Mouse (Mus musculus): ENCODE results near the gene Ern1. TPM values are rescaled to one million over a fixed set of nuclear protein-coding genes. Genes with fewer than 3 reads are reported as not detected.
"Not testable (repeated sequence)": the region's sequence is repeated elsewhere in the genome, so short reads cannot be mapped to it uniquely, and the experiment has no call there.

Ern1 gene
- total RNA-seq, 2 experiments from 2014 or later: 11.1 to 25.6 TPM

- ATAC-seq (replicated peaks; ENCODE audit: low FRiP score, poor library complexity, severe bottlenecking): no peak
These were observed 29.1 kb downstream of the Ern1 start for GRCm38 (mm10) chr11:106458540-106458939.

- no peak for ATAC-seq (replicated peaks; ENCODE audit: low FRiP score, poor library complexity, severe bottlenecking)
These were observed 44.0 kb downstream of the Ern1 start for GRCm38 (mm10) chr11:106443646-106444045.

- ATAC-seq (replicated peaks; ENCODE audit: low FRiP score, poor library complexity, severe bottlenecking): not testable (repeated sequence)
These were observed 45.1 kb downstream of the Ern1 start for GRCm38 (mm10) chr11:106442564-106442963.

GRCm38 (mm10) chr11:106440318-106440717 lies 47.3 kb downstream of the Ern1 start:
- no peak for ATAC-seq (replicated peaks; ENCODE audit: low FRiP score, poor library complexity, severe bottlenecking)

- no peak for ATAC-seq (replicated peaks; ENCODE audit: low FRiP score, poor library complexity, severe bottlenecking)
These were observed 48.3 kb downstream of the Ern1 start for GRCm38 (mm10) chr11:106439355-106439754.

GRCm38 (mm10) chr11:106438524-106439177 lies 49.0 kb downstream of the Ern1 start:
- ATAC-seq (replicated peaks; ENCODE audit: low FRiP score, poor library complexity, severe bottlenecking): no peak

- no peak for ATAC-seq (replicated peaks; ENCODE audit: low FRiP score, poor library complexity, severe bottlenecking)
These were observed 50.1 kb downstream of the Ern1 start for GRCm38 (mm10) chr11:106437543-106437942.

GRCm38 (mm10) chr11:106437039-106437438 lies 50.6 kb downstream of the Ern1 start:
- no peak for ATAC-seq (replicated peaks; ENCODE audit: low FRiP score, poor library complexity, severe bottlenecking)

GRCm38 (mm10) chr11:106430392-106430791 lies 57.3 kb downstream of the Ern1 start:
- ATAC-seq (replicated peaks; ENCODE audit: low FRiP score, poor library complexity, severe bottlenecking): no peak

- no peak for ATAC-seq (replicated peaks; ENCODE audit: low FRiP score, poor library complexity, severe bottlenecking)
These were observed 58.0 kb downstream of the Ern1 start for GRCm38 (mm10) chr11:106429689-106430088.

GRCm38 (mm10) chr11:106428556-106428955 lies 59.1 kb downstream of the Ern1 start:
- ATAC-seq (replicated peaks; ENCODE audit: low FRiP score, poor library complexity, severe bottlenecking): no peak

GRCm38 (mm10) chr11:106428106-106428505 lies 59.5 kb downstream of the Ern1 start:
- no peak for ATAC-seq (replicated peaks; ENCODE audit: low FRiP score, poor library complexity, severe bottlenecking)

GRCm38 (mm10) chr11:106426447-106426846 lies 61.2 kb downstream of the Ern1 start:
- no peak for ATAC-seq (replicated peaks; ENCODE audit: low FRiP score, poor library complexity, severe bottlenecking)

- ATAC-seq (replicated peaks; ENCODE audit: low FRiP score, poor library complexity, severe bottlenecking): no peak
These were observed 62.5 kb downstream of the Ern1 start for GRCm38 (mm10) chr11:106425201-106425600.

- no peak for ATAC-seq (replicated peaks; ENCODE audit: low FRiP score, poor library complexity, severe bottlenecking)
These were observed 68.2 kb downstream of the Ern1 start for GRCm38 (mm10) chr11:106419262-106420102.

GRCm38 (mm10) chr11:106418622-106419196 lies 68.9 kb downstream of the Ern1 start:
- peak; percentile 88 for ATAC-seq (replicated peaks; ENCODE audit: low FRiP score, poor library complexity, severe bottlenecking)

- no peak for ATAC-seq (replicated peaks; ENCODE audit: low FRiP score, poor library complexity, severe bottlenecking)
These were observed 69.8 kb downstream of the Ern1 start for GRCm38 (mm10) chr11:106417860-106418259.

- no peak for ATAC-seq (replicated peaks; ENCODE audit: low FRiP score, poor library complexity, severe bottlenecking)
These were observed 71.3 kb downstream of the Ern1 start for GRCm38 (mm10) chr11:106416331-106416730.

GRCm38 (mm10) chr11:106412641-106413360 lies 74.9 kb downstream of the Ern1 start:
- no peak for ATAC-seq (replicated peaks; ENCODE audit: low FRiP score, poor library complexity, severe bottlenecking)

- ATAC-seq (replicated peaks; ENCODE audit: low FRiP score, poor library complexity, severe bottlenecking): no peak
These were observed 76.5 kb downstream of the Ern1 start for GRCm38 (mm10) chr11:106411157-106411556.

All from erythroblast, adult 5-6 weeks (primary cell).